Mouse (Mus musculus) ZHBTc4 (cell line): Measurements from ENCODE around the gene Synm.

Experiments
- DNase-seq: peaks from one replicate; pipeline ENCODE4 v3.0.0-alpha.2; 2011; ENCODE audit warnings: low read depth, low spot score

The Synm gene

DNA sequence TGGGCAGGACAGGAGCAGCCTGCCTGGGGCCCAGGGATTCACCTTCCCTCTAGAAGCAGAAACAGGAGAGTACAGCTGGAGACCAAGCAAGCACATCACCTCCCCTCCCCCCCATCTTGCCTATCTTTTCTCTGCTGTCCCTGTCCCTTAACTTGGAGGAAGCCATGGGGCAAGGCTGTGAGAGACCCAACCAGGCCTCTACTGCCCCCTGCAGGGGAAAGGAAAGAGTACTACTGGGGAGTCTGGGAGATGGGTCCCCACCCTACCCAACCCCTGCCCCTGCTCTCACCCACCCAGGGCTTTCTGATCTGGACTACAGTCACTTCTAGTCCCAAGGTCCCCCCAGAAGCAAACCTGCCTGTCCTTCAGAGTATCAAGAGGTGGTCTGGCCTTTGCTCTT is 58.7 kb downstream of the Synm start:
- peak; percentile 74 for DNase-seq

DNA sequence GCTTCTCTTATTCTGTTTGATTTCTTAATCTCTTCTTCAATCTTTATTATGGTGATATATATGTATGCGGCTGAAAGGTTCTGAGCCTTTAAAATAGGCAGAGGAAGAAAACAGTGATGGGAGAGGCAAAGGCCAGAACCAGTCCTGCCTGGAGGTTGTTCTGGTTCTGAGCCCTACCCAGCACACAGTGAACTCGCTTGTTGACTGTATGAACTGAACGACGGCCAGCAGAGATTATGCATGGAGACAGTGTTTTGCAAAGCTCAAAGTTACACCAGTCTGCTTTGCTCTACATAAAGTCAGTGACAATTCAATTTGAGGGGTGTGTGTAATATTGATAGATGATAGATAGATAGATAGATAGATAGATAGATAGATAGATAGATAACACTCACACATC is 60.2 kb downstream of the Synm start:
- DNase-seq = no peak

- DNase-seq = no peak
Observed at GRCm38 (mm10) chr7:67697892-67698630, 61.5 kb downstream of the Synm start.

DNA sequence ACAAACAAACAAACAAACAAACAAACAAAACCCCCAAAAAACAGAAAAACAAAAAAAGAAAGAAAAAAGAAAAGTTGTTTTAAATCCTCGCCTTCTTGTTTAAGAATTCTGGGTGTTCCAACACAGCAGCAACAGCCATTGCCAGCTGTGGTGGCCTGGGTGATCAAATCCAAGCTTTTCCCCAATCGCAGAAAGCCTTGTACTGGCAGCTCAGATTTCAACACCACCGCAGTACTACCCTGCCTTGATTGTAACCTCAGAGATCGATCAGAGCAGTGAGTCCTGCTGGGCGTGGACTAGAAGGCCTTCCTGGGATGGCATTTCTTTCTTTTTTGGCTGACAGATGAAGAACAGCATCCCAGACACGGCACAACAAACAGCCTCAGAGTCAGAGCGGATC is 63.6 kb downstream of the Synm start:
- DNase-seq = no peak

- no peak for DNase-seq
Observed at GRCm38 (mm10) chr7:67692791-67693538, 66.6 kb downstream of the Synm start.

- no peak for DNase-seq
Observed at GRCm38 (mm10) chr7:67692141-67692540, 67.4 kb downstream of the Synm start.

DNA sequence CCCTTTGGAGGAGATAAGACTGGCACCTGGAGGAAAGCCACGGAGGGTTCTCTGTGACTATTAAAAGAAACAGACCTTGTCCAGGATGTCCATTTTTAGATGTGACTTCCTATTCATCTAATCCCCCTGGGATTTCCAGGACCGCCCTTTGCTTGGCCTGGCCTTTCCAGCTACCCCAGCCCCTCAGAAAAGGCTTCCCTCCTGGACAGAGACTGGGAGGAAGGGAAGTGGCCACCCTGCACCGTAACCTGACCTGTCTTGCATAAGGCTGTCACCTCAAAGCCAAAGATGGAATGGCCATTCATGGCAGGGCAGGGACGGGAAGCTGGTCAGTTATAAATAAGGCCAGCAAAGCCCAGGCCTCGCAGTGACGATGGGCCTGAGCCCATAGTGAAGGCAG is 68.5 kb downstream of the Synm start:
- no peak for DNase-seq

DNA sequence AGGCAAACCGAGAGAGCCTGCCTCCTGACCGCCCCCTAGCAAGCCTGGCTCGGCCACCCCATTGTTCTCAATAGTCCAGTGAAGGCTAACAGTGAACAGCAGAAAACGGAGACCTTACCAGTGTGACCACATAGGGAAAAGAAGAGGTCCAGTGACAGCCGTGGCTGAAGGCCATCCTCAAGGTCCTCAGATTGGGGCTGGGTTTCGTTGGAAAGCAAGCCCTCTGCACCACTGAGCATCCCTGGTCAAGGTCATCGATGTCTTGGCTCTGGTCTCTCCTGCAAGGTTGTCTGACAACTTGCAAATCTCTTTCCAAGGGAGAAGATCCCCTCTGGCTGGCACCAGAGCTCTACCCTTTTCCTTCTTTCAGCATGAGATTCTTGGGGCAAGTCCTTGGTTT is 69.7 kb downstream of the Synm start:
- DNase-seq = no peak

DNA sequence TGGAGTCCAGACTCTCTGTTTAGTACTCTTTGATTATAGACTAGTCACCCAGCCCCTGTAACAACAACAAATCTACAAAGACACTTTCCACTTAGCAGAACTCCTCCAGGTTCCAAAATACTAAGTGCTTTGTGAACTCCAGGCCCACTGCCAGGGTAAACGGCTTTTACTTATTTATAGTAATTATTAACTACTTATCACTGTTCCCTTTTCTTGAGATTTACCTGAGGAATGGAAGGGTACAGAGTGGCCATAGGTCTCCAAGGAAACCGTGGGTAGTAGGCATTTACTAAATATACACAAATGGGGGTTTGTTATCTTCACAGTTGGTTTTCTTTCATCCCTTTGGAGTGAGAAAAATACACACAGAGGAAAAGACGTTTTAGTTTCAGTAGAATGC is 71.3 kb downstream of the Synm start:
- DNase-seq = no peak

DNA sequence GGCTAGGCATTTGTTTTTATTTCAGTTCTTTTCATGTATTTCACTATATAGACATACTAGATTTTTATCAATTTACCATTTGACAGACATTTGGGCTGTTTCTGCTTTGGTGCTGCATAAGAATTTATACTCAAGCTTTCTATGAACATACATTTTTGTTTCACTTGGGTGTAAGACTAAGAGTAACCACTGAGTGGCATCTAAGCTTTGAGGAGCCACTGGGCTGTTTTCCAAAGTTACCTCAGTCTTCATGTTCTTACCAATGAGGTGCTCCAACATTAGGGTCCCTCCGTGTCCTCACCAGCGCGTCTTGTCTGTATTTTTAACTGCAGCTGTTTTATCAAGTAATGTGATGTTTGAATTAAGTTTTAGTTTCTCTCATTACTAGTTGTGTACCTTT is 73.0 kb downstream of the Synm start:
- no peak for DNase-seq

- no peak for DNase-seq
Observed at GRCm38 (mm10) chr7:67683006-67683405, 76.5 kb downstream of the Synm start.

GRCm38 (mm10) chr7:67681078-67681477 is 78.5 kb downstream of the Synm start:
- no peak for DNase-seq
